Mouse (Mus musculus) urinary bladder, adult 18-20 months (tissue): Measurements from ENCODE around the gene Rag2.

Experiments used
- DNase-seq, 2 experiments: peaks; one replicate each; pipeline ENCODE4 v3.0.0; 2022; ENCODE audit warnings: low spot score in 2 of 2, mixed read lengths in 2 of 2

The Rag2 gene

GRCm38 (mm10) chr2:101624526-101624925 is at the start of gene Rag2:
Rag2 (plus strand) TSS chr2:101624718.
- no peak for DNase-seq

- DNase-seq, result no peak
Observed at GRCm38 (mm10) chr2:101577243-101577642, 47.3 kb upstream of the Rag2 start.

- no peak for DNase-seq
Observed at GRCm38 (mm10) chr2:101580027-101580426, 44.5 kb upstream of the Rag2 start.

DNA sequence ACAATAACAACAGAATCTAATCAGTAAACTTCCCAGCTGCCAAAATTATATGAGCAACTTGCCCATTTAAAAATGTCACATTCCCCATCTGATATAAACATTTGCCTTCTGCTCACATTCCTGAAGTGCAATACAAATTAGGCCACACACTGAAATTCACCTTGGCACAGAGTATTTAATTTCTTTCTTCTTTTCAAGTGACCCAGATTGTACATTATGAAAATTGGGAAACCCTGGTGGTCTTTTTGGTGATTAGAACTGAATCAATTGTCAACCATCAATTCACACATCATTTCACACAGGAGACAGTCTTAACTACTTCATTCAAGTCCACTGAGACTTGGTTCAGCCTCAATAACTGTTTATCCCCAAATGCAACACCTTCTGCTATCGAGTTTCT is 44.1 kb upstream of the Rag2 start:
- DNase-seq, result no peak

DNA sequence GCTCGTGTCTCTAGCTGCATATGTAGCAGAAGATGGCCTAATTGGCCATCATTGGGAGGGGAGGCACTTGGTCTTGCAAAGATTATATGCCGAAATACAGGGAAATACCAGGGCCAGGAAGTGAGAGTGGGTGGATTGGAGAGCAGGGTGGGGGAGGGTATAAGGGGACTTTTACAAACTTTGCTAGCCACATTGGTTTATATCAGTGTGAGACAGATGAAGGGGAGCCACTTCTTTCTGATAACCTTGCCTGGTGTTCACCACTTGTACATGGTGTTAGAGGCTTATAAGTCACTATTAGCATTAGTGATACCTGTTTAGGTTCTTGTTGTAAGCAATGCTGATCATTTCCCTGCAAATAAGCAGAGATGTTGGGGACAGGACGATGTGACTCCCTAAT is 43.5 kb upstream of the Rag2 start:
- no peak for DNase-seq

- no peak for DNase-seq
Observed at GRCm38 (mm10) chr2:101581418-101581817, 43.1 kb upstream of the Rag2 start.

DNA sequence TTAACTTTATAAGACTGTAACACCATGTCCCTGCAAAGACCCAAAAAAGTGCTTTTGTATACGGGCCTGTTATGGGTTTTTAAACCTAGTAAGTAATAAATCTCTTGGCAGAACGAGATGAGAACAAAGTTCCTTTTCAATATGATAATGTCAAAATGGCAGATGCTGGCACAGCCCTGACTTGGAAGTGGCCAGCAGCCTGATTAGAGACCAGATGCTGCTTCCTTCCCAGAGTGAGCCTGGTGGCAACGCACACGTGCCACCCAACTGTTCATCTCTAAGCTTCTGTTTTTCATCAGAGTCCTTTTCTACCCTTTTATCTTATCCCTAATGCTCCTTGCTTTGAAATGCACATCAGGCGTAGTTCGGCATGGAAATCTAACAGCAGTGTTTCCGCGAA is 33.2 kb upstream of the Rag2 start:
- DNase-seq, result no peak

GRCm38 (mm10) chr2:101592023-101592841 is 32.3 kb upstream of the Rag2 start:
- no peak for DNase-seq

DNA sequence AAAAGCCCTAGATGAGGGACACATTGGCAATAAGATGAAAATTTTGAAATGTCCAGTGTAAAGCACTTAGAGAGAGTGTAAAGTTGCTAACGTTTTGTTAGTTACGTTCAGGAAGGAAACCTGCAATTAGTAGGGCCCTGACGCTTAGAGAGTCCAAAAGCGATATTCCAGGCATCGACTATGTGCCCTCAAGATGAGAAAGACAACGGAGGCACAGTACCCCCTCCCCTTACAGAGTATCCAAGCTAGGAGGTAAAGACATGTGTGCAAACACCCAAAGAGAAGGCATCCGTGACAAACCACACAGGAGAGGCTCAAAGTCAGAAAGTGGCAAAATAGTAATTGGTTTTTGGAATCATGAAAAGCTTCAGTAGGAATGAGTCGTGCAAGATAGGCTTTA is 31.6 kb upstream of the Rag2 start:
- no peak for DNase-seq

DNA sequence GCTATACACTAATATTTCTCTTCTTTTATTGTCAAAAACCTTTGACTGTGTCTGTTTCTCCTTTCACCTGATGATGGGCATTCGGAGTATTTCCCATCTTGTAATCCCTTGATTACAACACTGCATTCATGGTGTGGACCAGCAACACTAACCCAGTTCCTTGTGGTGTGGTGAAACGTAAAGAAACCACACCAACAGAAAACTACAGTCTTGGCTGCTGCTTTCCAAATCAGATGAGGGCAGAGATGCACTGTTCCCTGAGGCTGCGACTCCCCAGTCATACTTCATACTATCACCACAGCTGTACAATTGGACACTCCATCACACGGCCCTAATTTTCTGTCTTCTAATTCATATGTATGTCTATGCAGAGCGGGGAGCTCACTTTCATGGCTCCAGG is 29.8 kb upstream of the Rag2 start:
- DNase-seq, result no peak

DNA sequence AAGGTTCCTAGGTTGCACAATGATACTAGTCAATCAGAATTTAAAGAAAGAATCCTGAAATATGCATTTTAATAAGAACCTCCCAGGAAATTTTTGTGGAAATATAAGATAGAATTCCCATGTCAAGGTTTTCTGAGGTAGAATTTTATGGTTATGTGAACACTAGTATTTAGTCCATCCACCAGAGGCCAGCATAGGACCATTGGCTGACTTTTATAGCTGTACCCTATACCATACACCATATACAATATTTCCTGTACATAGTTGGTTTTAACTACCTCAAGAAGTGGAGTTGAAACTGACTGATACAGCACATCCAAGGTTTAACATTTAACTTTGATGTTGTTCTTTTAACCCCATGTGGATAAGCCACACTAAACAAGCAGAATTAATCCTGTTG is 27.3 kb upstream of the Rag2 start:
- no peak for DNase-seq

GRCm38 (mm10) chr2:101598190-101599181 is 26.0 kb upstream of the Rag2 start:
- no peak for DNase-seq

- DNase-seq, result peak in 1 of 2 experiments; percentile 8
Observed at GRCm38 (mm10) chr2:101600703-101601102, 23.8 kb upstream of the Rag2 start.

DNA sequence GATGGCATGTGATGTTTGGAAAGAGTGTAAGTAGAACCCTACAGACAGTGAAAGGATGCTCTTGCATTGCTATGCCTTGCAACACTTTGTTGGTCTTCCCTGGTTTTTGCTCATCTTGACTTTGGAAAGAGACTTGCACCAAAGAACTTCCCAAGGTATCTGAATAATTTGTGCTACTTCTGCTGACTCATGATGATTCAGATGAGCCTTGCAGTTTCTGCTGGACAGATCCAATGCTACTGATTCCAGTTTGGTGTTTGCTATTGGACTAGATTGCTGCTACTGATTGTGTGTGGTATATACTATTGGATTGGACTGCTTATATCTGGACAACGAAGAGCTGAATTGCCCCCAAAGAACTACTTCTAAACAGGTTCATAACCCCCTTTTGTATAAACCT is 21.4 kb upstream of the Rag2 start:
- DNase-seq, result no peak

GRCm38 (mm10) chr2:101608232-101608894 is 16.2 kb upstream of the Rag2 start:
- DNase-seq, result no peak

- DNase-seq, result no peak
Observed at GRCm38 (mm10) chr2:101610861-101611260, 13.7 kb upstream of the Rag2 start.

DNA sequence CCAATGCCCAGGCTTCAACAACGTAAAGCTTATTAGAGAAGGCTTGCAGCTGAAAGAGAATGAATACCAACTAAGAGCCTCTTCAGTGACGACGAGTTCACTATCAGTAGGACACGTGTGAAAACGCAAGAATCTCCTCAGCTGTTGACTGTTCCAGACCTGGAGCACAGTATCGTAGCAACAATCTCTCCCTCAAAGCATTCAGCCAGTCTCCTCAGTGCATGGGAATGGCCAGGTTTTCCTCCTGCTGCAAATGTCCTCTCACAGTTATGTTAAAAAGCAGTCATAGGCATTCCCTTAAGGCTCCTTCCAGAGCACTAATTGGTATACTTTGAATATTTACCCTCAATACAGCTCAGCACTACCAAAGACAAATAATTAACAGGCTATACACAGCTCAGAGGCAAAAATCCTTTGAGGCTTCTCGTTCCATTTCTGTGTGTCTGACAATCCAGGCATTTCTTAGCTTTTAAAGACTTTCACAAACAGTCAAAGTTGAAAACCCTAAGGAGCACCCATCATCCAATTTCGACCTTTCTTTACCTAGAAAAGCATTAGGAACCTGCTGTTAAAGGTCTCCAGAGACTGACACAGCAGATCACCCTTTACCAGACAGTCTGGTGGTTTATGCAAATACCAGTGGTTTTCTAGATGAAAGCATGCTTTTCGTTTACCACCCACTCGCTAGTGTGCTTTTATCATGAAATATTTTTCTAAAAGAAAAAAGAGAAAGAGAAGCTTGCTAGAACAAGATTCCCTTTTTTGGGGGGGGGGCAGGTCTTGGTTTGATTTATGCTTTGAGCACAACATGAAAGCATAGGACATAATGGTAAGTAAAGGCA is 8.8 kb upstream of the Rag2 start:
- no peak for DNase-seq

DNA sequence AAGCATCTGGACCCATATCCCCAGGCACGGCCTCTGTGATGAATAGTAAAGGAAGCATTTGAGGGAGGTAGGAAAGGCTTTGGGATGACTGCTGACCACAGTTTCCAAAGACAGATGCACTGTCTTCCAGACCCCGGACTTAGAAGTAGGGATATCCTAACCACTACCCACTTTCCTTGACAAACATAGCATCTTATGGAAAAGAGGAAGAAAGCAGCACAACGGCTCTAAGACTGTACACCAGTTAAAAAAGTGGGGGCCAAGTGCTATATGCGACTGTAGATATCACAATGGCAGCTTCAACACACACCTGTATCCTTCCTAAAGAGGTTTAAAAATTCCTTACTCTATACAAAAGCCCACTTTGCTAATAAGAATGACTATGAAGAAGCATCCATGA is 6.1 kb upstream of the Rag2 start:
- DNase-seq, result no peak

DNA sequence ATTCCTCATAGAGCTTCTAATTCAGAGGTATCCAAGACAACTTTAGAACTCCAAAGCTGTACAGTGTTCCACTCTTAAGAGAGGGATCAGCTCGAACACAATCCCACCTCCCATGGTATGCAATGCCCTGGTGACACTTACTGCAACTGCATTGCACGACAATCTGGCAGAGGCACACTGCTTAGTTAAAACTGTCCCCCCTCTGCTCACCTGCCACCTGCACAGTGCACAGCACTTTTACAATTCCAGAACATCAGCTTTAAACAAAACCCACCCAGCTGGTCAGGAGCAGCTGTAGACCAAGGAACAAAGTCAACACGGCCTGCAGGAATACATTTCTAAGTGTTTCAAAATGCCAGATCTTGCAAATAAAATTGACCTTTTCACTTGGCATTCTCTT is 3.6 kb upstream of the Rag2 start:
- DNase-seq, result no peak

DNA sequence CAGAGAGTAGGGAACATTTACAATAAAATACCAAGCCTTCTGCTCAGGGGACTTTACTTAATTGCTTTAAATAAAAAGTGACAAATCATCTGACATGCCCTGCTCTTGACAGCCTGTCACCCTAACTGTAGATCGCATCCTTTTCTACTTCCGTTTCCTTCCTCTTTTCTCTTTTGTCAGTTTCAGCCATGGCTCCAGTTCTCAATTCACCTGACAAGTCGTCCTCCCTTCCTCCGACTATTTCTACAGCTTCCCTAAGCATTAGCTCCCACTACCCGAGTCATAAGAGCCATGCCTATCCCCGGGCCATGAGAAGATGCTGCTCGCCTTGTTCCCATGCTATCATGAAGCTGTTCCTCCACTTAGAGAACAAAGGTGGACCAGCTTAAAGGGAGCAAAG is 2.9 kb upstream of the Rag2 start:
- DNase-seq, result no peak

DNA sequence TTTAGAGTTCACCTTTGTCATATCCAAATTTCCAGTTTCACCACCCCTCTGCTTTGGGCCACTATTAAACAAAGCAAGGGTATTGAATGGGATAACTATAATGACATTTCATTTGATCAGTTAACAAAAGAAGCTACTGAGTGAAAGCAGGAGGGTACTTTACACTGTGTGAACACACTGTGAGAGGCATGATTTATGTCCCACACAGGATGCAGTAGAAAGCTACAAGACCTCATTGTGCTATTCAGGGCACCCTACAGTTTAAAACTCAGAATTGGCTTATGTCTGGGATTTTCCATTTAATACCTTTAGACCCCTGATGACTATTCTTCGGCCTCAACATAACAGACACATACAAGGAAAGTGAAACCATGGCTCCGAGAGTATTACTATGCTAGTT is 1.5 kb upstream of the Rag2 start:
- DNase-seq, result no peak
